Mouse (Mus musculus) liver, embryonic 11.5 days (tissue): ENCODE data around the gene Perm1. TPM values are rescaled to one million over a fixed set of nuclear protein-coding genes. Genes with fewer than 3 reads are reported as not detected.

Experiments
- ATAC-seq: fragments of 200-750 bp; cut with Nextera tagmentation; replicated peaks from 2 replicates; pipeline ENCODE4 v1.8.0; 2017; ENCODE audit warnings: moderate number of reproducible peaks, mild to moderate bottlenecking, moderate TSS enrichment, moderate library complexity; ENCODE audit not compliant: low FRiP score
- DNase-seq: peaks from one replicate; pipeline ENCODE4 v3.0.0-alpha.2; 2017; ENCODE audit warnings: low spot score
- H3K27ac ChIP-seq: fragments of 300-500 bp; sonication (generic); 2 replicates; pipeline ENCODE4 v1.5.1; 2014; ENCODE audit warnings: mild to moderate bottlenecking, low read depth, low read length, control low read depth
- H3K27me3 ChIP-seq: fragments of 300-500 bp; sonication (generic); replicated peaks from 2 replicates; pipeline ENCODE4 v1.6.1; 2014; ENCODE audit warnings: low read length, mixed read lengths; ENCODE audit not compliant: control insufficient read depth, insufficient read depth
- H3K36me3 ChIP-seq: fragments of 300-500 bp; sonication (generic); 2 replicates; pipeline ENCODE4 v1.6.1; 2014; ENCODE audit warnings: mild to moderate bottlenecking, low read length, moderate library complexity, mixed read lengths; ENCODE audit not compliant: control insufficient read depth, insufficient read depth
- H3K4me1 ChIP-seq: fragments of 300-500 bp; sonication (generic); replicated peaks from 2 replicates; pipeline ENCODE4 v1.6.1; 2014; ENCODE audit warnings: low read length, mixed read lengths; ENCODE audit not compliant: control insufficient read depth, insufficient read depth
- H3K4me2 ChIP-seq: fragments of 300-500 bp; sonication (generic); 2 replicates; pipeline ENCODE4 v1.6.1; 2014; ENCODE audit warnings: mild to moderate bottlenecking, control low read depth, moderate library complexity
- H3K4me3 ChIP-seq: fragments of 300-500 bp; sonication (generic); 2 replicates; pipeline ENCODE4 v1.5.1; 2014; ENCODE audit warnings: low read depth, low read length, control low read depth
- H3K9ac ChIP-seq: fragments of 300-500 bp; sonication (generic); 2 replicates; pipeline ENCODE4 v1.6.1; 2014; ENCODE audit warnings: low read depth, low read length, control low read depth
- H3K9me3 ChIP-seq: fragments of 300-500 bp; sonication (generic); 2 replicates; pipeline ENCODE4 v1.6.1; 2016; ENCODE audit warnings: low read length, inconsistent platforms, mixed read lengths; ENCODE audit not compliant: control insufficient read depth
- whole genome bisulfite sequencing: fragments of 180-500 bp; shearing (Covaris S2); extraction: QIAGEN DNeasy Blood & Tissue Kit; methylation state at CpG from one replicate; pipeline ENCODE4 v1.1.7; 2014; 5-methylcytosine and 5-hydroxymethylcytosine counted together
- polyA plus RNA-seq: library from polyadenylated mRNA; unstranded; fragments of >200 nt; fragmentation: Nextera tagmentation; extraction: Ambion mirVana; gene quantifications from 2 replicates; pipeline ENCODE4 v1.2.1, GENCODE M21; 2014

The Perm1 gene
- polyA plus RNA-seq, 1 experiment from 2014 or later, result 0.25 TPM

DNA sequence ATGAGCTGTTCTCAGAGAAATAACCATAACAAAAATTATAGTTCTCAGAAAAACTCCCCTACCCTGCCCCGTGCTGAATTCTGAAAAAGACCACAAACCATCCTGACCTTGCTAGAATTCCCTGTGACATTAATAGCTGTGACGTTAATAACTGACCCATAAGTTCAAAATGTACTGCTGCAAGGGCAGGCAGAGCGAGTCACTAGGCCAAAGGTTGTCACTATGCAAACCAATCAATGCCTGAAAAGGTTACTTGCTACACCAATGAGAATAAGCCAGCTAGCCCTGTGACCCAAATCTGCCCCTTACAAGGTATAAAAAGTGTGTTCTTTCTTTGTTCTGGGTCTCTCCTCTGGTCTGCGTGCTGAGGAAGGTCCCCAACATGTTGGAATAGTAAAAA is 6.8 kb upstream of the Perm1 start:
- no peaks in the 10 kb centered on the region for H3K4me1 ChIP-seq
- no peak overlapping the region for H3K9ac ChIP-seq
- peaks cover 14% of the 10 kb centered on the region for H3K27me3 ChIP-seq
- DNase-seq (no peak), ATAC-seq (no peak)
- 79% methylated on average over 4 of the region's 4 CpGs for WGBS
- H3K36me3 ChIP-seq, result no peaks in the 10 kb centered on the region
- H3K4me2 ChIP-seq, result no peak overlapping the region
- no peak overlapping the region for H3K27ac ChIP-seq
- H3K9me3 ChIP-seq, result no peaks in the 10 kb centered on the region
- no peak overlapping the region for H3K4me3 ChIP-seq

DNA sequence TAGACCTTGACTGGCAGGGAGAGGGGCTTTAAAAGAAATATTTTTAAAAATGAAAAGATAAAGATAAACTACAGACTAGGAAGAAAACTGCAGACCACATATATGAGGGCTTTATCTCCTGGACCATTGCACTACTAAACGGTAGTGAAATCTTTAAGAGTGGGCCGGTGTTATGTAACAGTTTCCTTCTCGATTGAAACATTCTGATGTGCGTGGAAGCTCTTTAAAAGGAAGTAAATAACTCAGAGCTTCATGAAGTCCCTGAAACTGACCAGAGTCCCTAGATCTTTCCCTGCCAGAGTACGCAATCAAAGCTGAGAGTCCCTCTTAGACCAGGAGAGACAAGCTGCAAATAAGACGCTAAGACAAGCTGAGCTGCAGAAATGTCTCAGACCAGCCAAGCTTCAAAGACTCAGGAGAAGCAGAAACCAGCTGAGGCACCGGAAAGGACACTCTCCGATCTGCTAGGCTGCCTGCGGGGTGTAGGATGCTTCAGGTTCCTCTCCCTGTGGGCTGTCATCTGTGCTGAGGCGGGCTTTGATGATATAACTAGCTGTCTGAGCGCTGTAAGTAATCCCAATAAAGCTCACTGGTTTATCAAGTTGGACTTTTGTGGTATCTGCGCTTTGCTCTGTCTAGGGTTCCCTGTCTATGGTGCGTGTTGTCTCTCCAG is 5.6 kb upstream of the Perm1 start:
- no peak overlapping the region for H3K27ac ChIP-seq
- H3K9ac ChIP-seq, result no peak overlapping the region
- H3K36me3 ChIP-seq, result no peaks in the 10 kb centered on the region
- peaks cover 2% of the 10 kb centered on the region for H3K27me3 ChIP-seq
- DNase-seq (no peak), ATAC-seq (no peak)
- 66% methylated on average over 13 of the region's 13 CpGs for WGBS
- H3K4me3 ChIP-seq, result no peak overlapping the region
- no peaks in the 10 kb centered on the region for H3K4me1 ChIP-seq
- H3K9me3 ChIP-seq, result no peaks in the 10 kb centered on the region
- no peak overlapping the region for H3K4me2 ChIP-seq

DNA sequence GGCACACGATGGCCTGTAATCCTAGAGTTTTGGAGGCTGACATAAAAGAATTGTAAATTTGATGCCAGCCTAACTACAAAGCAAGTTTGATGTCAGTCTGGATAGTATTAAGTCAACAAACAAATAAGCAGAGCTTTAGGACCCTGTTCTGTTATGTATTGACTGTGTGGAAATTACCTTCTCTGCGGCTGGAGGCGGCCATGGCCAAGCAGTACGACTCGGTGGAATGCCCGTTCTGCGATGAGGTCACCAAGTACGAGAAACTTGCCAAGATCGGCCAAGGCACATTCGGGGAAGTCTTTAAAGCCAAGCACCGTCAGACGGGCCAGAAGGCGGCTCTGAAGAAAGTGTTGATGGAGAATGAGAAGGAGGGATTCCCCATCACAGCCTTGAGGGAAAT is 2.5 kb upstream of the Perm1 start:
- Histone ChIP-seq H3K4me2 (no peak overlapping the region), H3K9me3 (no peaks in the 10 kb centered on the region), H3K9ac (no peak overlapping the region), H3K4me1 (no peaks in the 10 kb centered on the region), H3K36me3 (no peaks in the 10 kb centered on the region), H3K4me3 (no peak overlapping the region), H3K27ac (no peak overlapping the region), H3K27me3 (no peaks in the 10 kb centered on the region; the same call in 1 of the 2 replicates)
- 90% methylated on average over 13 of the region's 13 CpGs for WGBS
- DNase-seq (no peak), ATAC-seq (no peak)

DNA sequence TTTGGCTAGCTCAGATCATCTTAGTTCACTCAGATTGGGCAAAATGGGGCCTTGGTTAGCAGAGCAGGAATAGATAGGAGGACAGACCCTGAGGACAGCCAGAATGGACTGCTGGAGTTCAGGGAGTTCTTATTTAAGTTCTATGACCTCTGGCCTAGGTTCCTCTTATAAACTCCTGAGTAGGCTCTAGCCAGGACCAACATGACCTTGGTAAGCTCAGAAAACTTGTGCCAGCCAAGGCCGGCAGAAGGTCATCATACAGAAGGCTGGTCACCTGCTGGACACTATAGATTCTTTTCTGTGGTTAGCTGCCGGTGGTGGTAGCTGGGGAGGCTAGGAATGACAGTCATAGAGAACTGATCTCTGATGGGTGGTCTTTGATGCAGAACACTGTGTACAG is 528 bp downstream of the Perm1 start:
- 77% methylated on average over 2 of the region's 2 CpGs for WGBS

DNA sequence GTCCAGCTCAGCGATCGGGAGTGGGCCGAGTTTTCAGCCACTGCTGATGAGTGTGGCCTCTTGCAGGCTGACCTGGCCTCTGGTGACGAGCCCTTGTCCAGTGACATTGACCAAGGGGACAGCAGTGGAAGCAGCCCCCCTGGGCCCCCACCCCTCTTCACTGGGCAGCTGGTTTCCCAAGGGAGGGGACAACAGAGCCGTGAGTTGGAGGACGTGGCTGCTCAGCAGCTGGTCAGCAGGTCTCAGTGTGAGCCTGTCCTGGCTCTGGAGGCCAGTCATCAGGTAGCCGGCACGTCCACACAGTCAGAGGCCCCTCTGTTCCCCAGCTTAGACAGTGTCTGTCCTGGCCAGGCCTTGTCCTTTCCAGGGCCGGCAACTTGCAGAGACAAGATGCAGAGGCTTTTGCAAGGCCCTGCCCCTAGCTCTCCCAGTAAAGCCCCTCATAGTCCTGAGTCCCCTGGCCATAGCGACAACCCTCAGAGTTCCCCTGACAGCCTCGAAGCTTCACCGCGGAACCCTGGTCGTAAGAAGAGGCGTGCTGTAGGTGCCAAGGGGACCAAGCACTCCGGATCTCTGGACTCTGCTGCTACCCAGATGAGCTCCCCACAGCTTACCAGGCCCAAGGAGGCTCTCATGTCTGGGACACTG is 1.5 kb downstream of the Perm1 start:
- no peak overlapping the region for H3K4me2 ChIP-seq
- H3K9me3 ChIP-seq, result no peaks in the 10 kb centered on the region
- H3K36me3 ChIP-seq, result no peaks in the 10 kb centered on the region
- DNase-seq (no peak), ATAC-seq (no peak)
- no peak overlapping the region for H3K27ac ChIP-seq
- 80% methylated on average over 16 of the region's 16 CpGs for WGBS
- H3K27me3 ChIP-seq, result no peaks in the 10 kb centered on the region; the same call in 1 of the 2 replicates
- no peak overlapping the region for H3K9ac ChIP-seq
- H3K4me3 ChIP-seq, result no peak overlapping the region
- H3K4me1 ChIP-seq, result no peaks in the 10 kb centered on the region

More for the DNA sequence above, 528 bp downstream of the Perm1 start:
- Histone ChIP-seq H3K27ac (no peak overlapping the region), H3K36me3 (no peaks in the 10 kb centered on the region), H3K4me2 (no peak overlapping the region), H3K9me3 (no peaks in the 10 kb centered on the region), H3K27me3 (no peaks in the 10 kb centered on the region; the same call in 1 of the 2 replicates), H3K4me3 (no peak overlapping the region), H3K4me1 (no peaks in the 10 kb centered on the region), H3K9ac (no peak overlapping the region)
- DNase-seq, result no peak
- no peak for ATAC-seq

DNA sequence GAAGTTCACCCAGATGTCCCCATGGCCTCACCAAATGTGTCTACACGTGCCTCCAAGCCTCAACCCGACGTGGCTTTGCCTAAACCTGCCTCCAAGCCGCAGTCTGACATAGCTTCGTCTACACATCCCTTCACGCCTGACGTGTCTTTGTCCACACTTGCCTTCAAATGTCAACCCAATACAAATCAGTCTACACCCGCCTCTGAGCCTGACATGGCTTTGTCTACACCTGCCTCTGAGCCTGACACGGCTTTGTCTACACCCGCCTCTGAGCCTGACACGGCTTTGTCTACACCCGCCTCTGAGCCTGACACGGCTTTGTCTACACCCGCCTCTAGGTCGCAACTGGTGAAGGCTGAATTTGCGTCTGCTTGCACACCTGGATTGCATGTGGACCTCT is 2.2 kb downstream of the Perm1 start:
- Histone ChIP-seq H3K9ac (no peak overlapping the region), H3K27ac (no peak overlapping the region), H3K4me1 (no peaks in the 10 kb centered on the region), H3K9me3 (no peaks in the 10 kb centered on the region), H3K36me3 (no peaks in the 10 kb centered on the region), H3K27me3 (no peaks in the 10 kb centered on the region; the same call in 1 of the 2 replicates), H3K4me3 (no peak overlapping the region), H3K4me2 (no peak overlapping the region)
- WGBS, result 81% methylated on average over 16 of the region's 16 CpGs
- no peak for ATAC-seq
- no peak for DNase-seq

DNA sequence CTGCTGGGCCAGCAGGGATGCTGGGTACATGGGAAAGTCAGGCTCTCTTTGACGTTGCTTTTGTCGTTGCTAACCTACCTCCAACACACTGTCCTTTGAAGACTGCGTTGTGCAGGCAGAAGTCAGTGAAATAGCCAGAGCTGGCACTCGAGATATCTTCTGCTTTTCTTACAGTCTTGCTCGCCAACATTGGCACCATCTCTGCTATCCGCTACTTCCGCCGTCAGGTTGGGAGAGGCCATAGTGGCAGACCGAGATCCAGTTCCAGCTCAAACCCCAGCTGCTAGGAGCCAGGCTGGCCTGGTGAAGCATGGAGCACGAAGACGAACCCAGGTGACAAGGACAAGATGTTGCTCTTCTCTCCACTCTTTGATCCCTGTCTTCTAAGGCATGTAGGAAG is 4.3 kb downstream of the Perm1 start:
- no peak overlapping the region for H3K4me2 ChIP-seq
- no peaks in the 10 kb centered on the region for H3K9me3 ChIP-seq
- DNase-seq, result no peak
- no peak overlapping the region for H3K27ac ChIP-seq
- peaks cover 2% of the 10 kb centered on the region; the same call in 1 of the 2 replicates for H3K27me3 ChIP-seq
- ATAC-seq, result no peak
- H3K4me3 ChIP-seq, result no peak overlapping the region
- H3K36me3 ChIP-seq, result no peaks in the 10 kb centered on the region
- WGBS, result 85% methylated on average over 11 of the region's 11 CpGs
- no peak overlapping the region for H3K9ac ChIP-seq
- H3K4me1 ChIP-seq, result no peaks in the 10 kb centered on the region

DNA sequence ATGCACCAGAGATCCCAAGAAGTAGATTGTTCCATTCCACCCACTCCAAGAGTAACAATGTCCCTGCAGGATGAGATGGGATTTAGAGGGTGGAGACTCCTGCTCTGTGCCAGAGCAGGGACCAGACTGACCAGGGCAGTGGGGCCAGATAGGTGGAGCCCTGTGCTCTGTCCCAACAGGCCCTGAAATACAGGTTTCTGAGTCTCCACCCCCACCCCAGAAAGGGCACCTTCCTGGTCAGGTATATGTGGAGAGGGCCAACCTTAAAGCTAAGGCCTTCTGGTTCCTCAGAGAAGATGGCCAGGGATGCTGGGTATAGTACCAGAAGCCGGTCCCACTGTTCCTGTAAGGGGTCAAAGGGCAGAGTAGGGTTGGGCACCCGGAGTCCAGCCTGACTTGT is 8.6 kb downstream of the Perm1 start:
- H3K4me3 ChIP-seq, result no peak overlapping the region
- DNase-seq (no peak), ATAC-seq (no peak)
- H3K4me2 ChIP-seq, result no peak overlapping the region
- H3K27ac ChIP-seq, result no peak overlapping the region
- H3K9ac ChIP-seq, result no peak overlapping the region
- H3K4me1 ChIP-seq, result peaks cover 9% of the 10 kb centered on the region
- no peaks in the 10 kb centered on the region for H3K9me3 ChIP-seq
- WGBS, result 84% methylated on average over 2 of the region's 2 CpGs
- peaks cover 2% of the 10 kb centered on the region; the same call in 1 of the 2 replicates for H3K27me3 ChIP-seq
- H3K36me3 ChIP-seq, result no peaks in the 10 kb centered on the region; the same call in 1 of the 2 replicates
